Mouse (Mus musculus) olfactory bulb, adult 2 months (tissue): ENCODE measurements around the gene Ptcd2. TPM values are rescaled to one million over a fixed set of nuclear protein-coding genes. Genes with fewer than 3 reads are reported as not detected.

Source experiments
- H3K27ac ChIP-seq: fragments of 200-500 bp; 2 replicates; pipeline ENCODE4 v1.5.1; 2012; ENCODE audit warnings: low read depth, low read length; ENCODE audit not compliant: insufficient read depth
- H3K4me1 ChIP-seq: fragments of 200-500 bp; 2 replicates; pipeline ENCODE4 v1.6.1; 2012; ENCODE audit warnings: low read length; ENCODE audit not compliant: control insufficient read depth, insufficient read depth
- H3K4me3 ChIP-seq: fragments of 200-500 bp; 2 replicates; pipeline ENCODE4 v1.5.1; 2012; ENCODE audit warnings: mild to moderate bottlenecking, low read depth, low read length, moderate library complexity; ENCODE audit not compliant: insufficient read depth
- CTCF ChIP-seq: fragments of 200-500 bp; IDR thresholded peaks from 2 replicates; pipeline ENCODE4 v1.5.1; 2012; ENCODE audit warnings: low read depth, mild to moderate bottlenecking, low read length, moderate library complexity; ENCODE audit not compliant: insufficient read depth
- POLR2A ChIP-seq: fragments of 200-500 bp; IDR thresholded peaks from 2 replicates; pipeline ENCODE4 v1.6.1; 2012; ENCODE audit warnings: mild to moderate bottlenecking, low read depth, low read length, moderate library complexity; ENCODE audit not compliant: insufficient read depth
- WGBS: fragments of 180-500 bp; shearing (Covaris S2); methylation state at CpG from one replicate; pipeline ENCODE4 v1.1.7; 2018; 5-methylcytosine and 5-hydroxymethylcytosine counted together
- polyA plus RNA-seq: library from polyadenylated mRNA; stranded (reverse); fragments of >200 nt; gene quantifications from 2 replicates; pipeline ENCODE4 v1.2.4, GENCODE M21; 2012; ENCODE audit warnings: low replicate concordance; ENCODE audit not compliant: missing spikeins, insufficient read depth, insufficient read length

The Ptcd2 gene
- polyA plus RNA-seq, 1 experiment = not detected

DNA sequence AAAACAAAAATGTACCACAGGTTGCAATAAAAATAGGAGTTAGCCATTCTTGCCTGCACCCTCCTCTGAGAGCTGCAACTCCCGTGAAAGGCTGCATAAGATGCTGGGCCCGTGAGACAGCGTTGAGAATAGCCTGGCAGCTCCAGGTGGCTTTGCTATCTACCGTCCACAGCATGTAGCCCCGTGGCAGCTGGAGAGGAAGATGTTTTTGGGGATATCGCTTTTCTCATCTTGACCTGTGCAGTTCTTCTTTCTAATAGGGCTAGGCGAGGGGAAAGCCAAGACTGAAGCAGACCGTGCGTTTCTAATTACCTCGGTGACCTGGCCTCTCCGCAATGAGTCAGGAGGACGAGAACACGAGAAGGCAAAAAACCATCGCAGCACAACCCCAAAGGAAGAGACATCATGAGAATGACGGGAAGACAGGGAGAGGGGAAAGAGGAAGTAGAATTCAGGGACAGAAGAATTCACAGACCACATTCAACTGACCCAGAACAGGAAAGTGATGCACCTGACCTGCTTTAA, 29.8 kb downstream of the Ptcd2 start:
- no peak overlapping the region for H3K27ac ChIP-seq
- H3K4me1 ChIP-seq = peaks cover 5% of the 10 kb centered on the region; the same call in 1 of the 2 replicates
- no peak overlapping the region for H3K4me3 ChIP-seq
- 92% methylated on average over 15 of the region's 15 CpGs for WGBS
- TF ChIP-seq CTCF (no peak), POLR2A (no peak)

DNA sequence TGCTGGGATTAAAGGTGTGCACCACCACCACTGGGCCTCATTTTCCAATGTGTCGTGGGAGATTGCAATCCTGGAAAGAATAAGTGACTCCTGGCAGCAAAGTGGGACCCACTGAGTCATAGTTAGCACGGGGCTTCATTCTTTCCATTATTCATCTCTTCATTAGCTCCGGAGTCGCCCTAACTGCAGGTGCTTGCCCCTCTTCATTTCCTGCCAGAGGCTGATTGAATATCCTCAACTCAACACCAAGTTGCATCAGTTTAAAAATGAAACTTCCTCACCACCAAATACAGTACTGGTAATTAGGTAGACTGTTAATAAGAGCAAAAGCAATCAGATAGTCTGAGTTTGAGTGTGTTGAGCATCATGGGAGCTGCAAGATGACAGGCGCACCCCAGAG, 30.4 kb downstream of the Ptcd2 start:
- TF ChIP-seq POLR2A = no peak
- no peak for TF ChIP-seq CTCF
- WGBS = 89% methylated on average over 5 of the region's 5 CpGs
- Histone ChIP-seq H3K27ac (no peak overlapping the region), H3K4me1 (0 out of 2 replicates have a peak, but pooled peaks cover 3% of the 10 kb centered on the region), H3K4me3 (no peak overlapping the region)

DNA sequence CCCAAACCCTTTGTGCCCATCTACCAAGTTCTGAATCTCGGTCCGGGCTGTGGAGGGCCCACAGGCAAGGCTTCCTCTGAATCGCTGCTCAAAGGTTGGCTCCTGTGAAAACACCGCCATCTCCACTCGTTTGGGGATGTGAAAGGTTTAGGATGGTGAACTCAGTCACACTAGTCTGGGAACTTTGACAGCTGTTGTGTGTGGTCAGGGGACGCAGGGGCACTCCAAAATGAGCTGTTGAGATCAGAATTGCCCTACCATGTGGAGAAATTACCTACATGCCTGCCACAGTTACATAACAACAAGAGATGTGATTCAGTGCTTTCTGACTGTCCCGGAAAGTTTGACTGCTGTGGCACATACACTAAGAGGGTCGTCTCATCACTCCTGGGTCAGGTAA, 36.1 kb downstream of the Ptcd2 start:
- Histone ChIP-seq H3K4me1 (peaks cover 4% of the 10 kb centered on the region; the same call in 1 of the 2 replicates), H3K4me3 (no peak overlapping the region), H3K27ac (no peak overlapping the region)
- WGBS = 88% methylated on average over 8 of the region's 8 CpGs
- TF ChIP-seq POLR2A (no peak), CTCF (no peak)

DNA sequence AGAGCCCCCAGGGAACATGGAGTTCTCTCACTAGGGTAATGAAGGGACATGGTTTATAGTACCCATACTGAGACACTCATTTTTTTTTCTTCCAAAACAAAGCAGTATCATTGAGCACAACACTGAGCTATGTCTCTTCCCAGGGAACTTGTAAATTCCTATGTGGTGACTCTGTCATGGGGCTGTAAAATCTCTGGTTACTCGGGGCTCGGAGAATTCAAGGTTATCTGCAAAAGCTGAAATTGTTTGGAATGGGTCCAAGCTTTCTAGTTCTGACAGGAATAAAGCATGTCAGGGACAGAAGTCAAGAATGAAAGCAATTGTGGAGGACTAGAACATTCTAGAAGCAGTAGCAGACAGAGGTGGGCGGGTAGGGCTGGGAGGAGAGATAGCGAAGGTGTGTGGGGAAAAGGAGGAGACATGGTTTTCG, 36.6 kb downstream of the Ptcd2 start:
- H3K4me3 ChIP-seq = no peak overlapping the region
- H3K4me1 ChIP-seq = peaks cover 4% of the 10 kb centered on the region; the same call in 1 of the 2 replicates
- TF ChIP-seq POLR2A = no peak
- no peak for TF ChIP-seq CTCF
- 82% methylated on average over 5 of the region's 5 CpGs for WGBS
- H3K27ac ChIP-seq = no peak overlapping the region

DNA sequence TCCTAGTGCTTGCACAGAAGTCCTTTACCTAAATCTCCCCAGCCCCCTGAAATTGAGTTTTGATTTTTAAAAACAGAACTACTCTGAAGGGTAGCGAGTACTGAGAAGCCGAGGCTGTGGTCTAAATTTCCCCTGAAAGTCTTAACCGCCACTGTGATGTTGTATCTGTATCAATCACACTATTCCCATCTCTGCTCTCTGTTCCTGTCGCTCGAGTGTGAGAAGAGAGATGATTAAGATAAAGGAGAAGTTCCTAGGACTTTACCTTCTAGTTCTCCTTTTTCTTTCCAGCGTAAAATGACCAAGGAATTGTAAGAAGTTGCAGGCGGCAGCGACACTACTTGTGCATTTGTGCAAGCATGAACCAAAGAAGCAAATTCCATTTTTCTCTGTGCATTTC, 38.3 kb downstream of the Ptcd2 start:
- TF ChIP-seq POLR2A = no peak
- no peak for TF ChIP-seq CTCF

DNA sequence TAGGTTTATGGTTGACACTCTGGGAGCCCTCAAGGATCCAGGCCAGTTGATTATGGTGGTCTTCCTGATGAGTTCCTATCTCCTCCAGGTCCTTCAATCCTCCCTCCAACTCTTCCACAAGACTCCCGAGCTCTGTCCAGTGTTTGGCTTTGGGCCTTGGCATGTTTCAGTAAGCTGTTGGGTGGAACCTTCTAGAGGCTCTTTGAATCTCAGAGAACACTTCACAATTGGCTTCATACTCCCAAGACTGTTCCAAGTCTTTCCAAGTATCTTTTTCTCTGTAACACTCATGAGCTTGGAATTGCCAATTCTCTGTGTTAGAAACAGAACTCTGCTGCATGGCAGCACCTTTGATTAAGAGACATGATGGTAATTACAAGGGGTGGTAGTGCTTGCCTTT, 39.3 kb downstream of the Ptcd2 start:
- peaks cover 4% of the 10 kb centered on the region; the same call in 1 of the 2 replicates for H3K4me1 ChIP-seq
- no peak overlapping the region for H3K27ac ChIP-seq
- WGBS = 79% methylated on average over 1 of the region's 1 CpGs
- no peak overlapping the region for H3K4me3 ChIP-seq
- no peak for TF ChIP-seq POLR2A
- no peak for TF ChIP-seq CTCF

More for the DNA sequence above, 38.3 kb downstream of the Ptcd2 start:
- Histone ChIP-seq H3K27ac (no peak overlapping the region), H3K4me1 (peaks cover 4% of the 10 kb centered on the region; the same call in 1 of the 2 replicates), H3K4me3 (no peak overlapping the region)
- WGBS = 96% methylated on average over 8 of the region's 8 CpGs

DNA sequence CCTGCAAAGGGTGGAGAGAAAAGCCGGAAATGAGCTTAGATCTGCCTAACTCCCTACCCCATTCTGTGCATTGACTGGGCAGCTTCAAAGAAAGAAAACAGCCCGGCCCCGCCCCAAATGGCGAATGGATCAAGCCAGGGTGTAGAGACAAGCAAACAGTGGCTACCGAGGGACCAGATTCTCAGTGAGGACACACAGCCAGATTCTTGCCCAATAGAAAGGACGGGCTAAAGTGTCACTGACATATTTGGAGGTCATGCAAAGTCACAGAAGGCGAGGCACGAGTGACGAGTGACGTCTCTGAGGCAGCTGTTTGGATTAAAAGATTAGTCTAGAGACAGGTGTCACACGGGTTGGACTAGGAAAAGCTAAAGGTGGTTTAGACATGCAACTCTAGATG, 40.1 kb downstream of the Ptcd2 start:
- 80% methylated on average over 11 of the region's 11 CpGs for WGBS
- TF ChIP-seq POLR2A (no peak), CTCF (no peak)
- no peak overlapping the region for H3K27ac ChIP-seq

DNA sequence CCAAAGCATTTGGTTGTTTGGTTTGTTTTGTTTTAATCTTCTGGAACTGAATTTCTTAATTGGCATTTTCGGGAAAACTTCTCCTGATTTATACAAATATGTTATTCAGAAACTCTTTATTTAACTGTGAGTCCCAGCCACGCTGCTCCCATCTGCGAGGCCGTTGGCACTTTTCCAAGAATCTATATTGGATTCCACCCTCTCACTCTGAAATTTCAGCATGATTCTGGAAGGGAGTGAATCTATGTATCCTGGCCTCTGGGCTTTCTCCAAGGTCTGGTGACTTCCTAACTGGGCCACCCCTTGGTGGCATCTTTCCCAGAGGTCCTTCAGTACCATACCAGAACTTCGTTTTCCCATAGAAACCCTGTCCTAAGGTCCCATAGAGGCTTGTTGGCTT, 40.7 kb downstream of the Ptcd2 start:
- no peak overlapping the region for H3K4me3 ChIP-seq
- TF ChIP-seq CTCF (no peak), POLR2A (no peak)
- WGBS = 26% methylated on average over 5 of the region's 5 CpGs
- H3K4me1 ChIP-seq = peaks cover 4% of the 10 kb centered on the region; the same call in 1 of the 2 replicates
- H3K27ac ChIP-seq = no peak overlapping the region

More for the DNA sequence above, 40.1 kb downstream of the Ptcd2 start:
- H3K4me3 ChIP-seq = no peak overlapping the region
- peaks cover 4% of the 10 kb centered on the region; the same call in 1 of the 2 replicates for H3K4me1 ChIP-seq

DNA sequence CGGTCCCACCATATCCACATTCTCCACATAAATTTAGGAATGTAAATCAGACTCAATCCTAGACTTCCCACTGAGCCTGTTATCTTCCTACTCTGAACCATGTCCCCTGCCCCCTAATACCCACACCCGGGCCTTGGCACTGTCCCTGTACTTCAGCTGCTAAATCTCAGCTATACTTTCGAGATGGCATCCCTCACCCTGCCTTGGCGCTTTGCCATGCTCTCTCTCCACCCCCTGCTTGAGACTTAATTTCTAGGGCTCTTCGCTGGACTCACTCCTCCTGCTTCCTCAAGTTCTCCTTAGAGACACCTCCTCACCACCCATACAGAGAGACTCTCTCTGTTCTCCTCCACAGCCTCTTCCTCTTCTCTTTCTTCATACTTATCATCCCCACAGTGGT, 44.6 kb downstream of the Ptcd2 start:
- peaks cover 4% of the 10 kb centered on the region; the same call in 1 of the 2 replicates for H3K4me1 ChIP-seq
- WGBS = 77% methylated on average over 5 of the region's 5 CpGs
- no peak for TF ChIP-seq CTCF
- TF ChIP-seq POLR2A = no peak
- H3K4me3 ChIP-seq = no peak overlapping the region
- no peak overlapping the region for H3K27ac ChIP-seq

DNA sequence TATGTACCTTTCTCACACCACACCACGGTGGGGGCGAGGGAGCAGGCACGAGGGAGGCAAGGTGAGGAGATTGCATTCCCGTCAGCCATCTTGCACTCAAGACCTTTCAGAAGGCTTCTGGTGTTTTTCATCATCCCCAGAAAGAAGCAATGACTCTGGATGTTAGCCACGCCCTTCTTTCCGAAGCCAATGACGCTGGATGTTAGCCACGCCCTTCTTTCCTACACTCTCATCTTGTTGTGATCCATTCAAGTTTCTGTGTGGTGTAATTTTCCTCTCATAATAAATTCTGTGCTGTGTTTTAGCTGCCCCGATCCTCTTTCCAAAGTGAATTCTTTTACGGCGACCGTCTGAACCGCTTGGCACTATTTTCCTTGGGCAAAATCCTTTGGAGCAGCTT, 50.3 kb downstream of the Ptcd2 start:
- H3K4me1 ChIP-seq = no peaks in the 10 kb centered on the region
- H3K4me3 ChIP-seq = no peak overlapping the region
- H3K27ac ChIP-seq = no peak overlapping the region
- TF ChIP-seq POLR2A (no peak), CTCF (no peak)
- 95% methylated on average over 13 of the region's 13 CpGs for WGBS
